Comparison of ENCODE assay signal across 14 mouse cellular contexts in genomic region chr12:49480656-49481055, GRCm38 (mm10).
DNase-seq lines count a peak whose midpoint lies in the region; ATAC-seq and TF ChIP-seq lines count a peak whose summit lies in the region.
"Had no signal": no experiment of that assay in that cellular context is flagged by ENCODE, and none has a peak within 500 bp of the region (broad histone marks: within the 10 kb centered on the region; RNA-seq: fewer than 3 reads in every experiment).

No protein-coding gene starts in this region.

- no peak overlapping the region for H3K4me2 ChIP-seq in midbrain, postnatal 0 days (ENCODE audit: low read depth, low read length, poor library complexity, severe bottlenecking)
- H3K4me2 ChIP-seq in forebrain, embryonic 14.5 days (ENCODE audit: low read length): peak overlapping the region; percentile 47
- peak overlapping the region; percentile 32; the same call in 1 of the 2 replicates for H3K4me2 ChIP-seq in hindbrain, embryonic 15.5 days
- H3K4me2 ChIP-seq in midbrain, embryonic 14.5 days (ENCODE audit: low read length): 0 out of 2 replicates have a peak overlapping the region, but pooled peaks have one; percentile 15
- H3K4me2 ChIP-seq: embryonic facial prominence, embryonic 13.5 days; kidney, embryonic 15.5 days had no signal

- H3K4me1 ChIP-seq in midbrain, embryonic 10.5 days: peaks cover 19% of the 10 kb centered on the region
- no peaks in the 10 kb centered on the region for H3K4me1 ChIP-seq in midbrain, postnatal 0 days (ENCODE audit: insufficient read depth, low read length)
- H3K4me1 ChIP-seq in forebrain, embryonic 14.5 days (ENCODE audit: control insufficient read depth, insufficient read depth, low read length): peaks cover 4% of the 10 kb centered on the region; the same call in 1 of the 2 replicates
- peaks cover 6% of the 10 kb centered on the region; the same call in 1 of the 2 replicates for H3K4me1 ChIP-seq in hindbrain, embryonic 15.5 days (replicated peaks)
- peaks cover 11% of the 10 kb centered on the region for H3K4me1 ChIP-seq in midbrain, embryonic 14.5 days (ENCODE audit: control insufficient read depth, insufficient read depth, low read length)
- H3K4me1 ChIP-seq: embryonic facial prominence, embryonic 13.5 days; kidney, embryonic 15.5 days had no signal

- no peak for DNase-seq in midbrain, embryonic 10.5 days (ENCODE audit: low spot score)
- DNase-seq in midbrain, postnatal 0 days (ENCODE audit: low spot score): no peak
- peak; percentile 92 for DNase-seq in forebrain, embryonic 14.5 days (ENCODE audit: low spot score)
- peak; percentile 48 for DNase-seq in midbrain, embryonic 14.5 days
- DNase-seq in kidney, adult 9 months: no peak
- DNase-seq in ovary, postnatal 36 days (ENCODE audit: low spot score): no peak
- no peak for DNase-seq in spleen, postnatal 14 days (ENCODE audit: low spot score in 2 of 2)
- DNase-seq: gastrocnemius, postnatal 10 days; liver; lung, postnatal 36 days; thymus, adult 18-20 months had no signal

- no peak for TF ChIP-seq CTCF in midbrain, postnatal 0 days (IDR thresholded peaks at IDR 0.05)

- no peaks in the 10 kb centered on the region for H3K36me3 ChIP-seq in midbrain, embryonic 10.5 days
- no peaks in the 10 kb centered on the region for H3K36me3 ChIP-seq in midbrain, postnatal 0 days (ENCODE audit: insufficient read depth, low read length)
- H3K36me3 ChIP-seq in forebrain, embryonic 14.5 days (ENCODE audit: control insufficient read depth, insufficient read depth, low read length): no peaks in the 10 kb centered on the region
- H3K36me3 ChIP-seq in hindbrain, embryonic 15.5 days: no peaks in the 10 kb centered on the region
- H3K36me3 ChIP-seq in midbrain, embryonic 14.5 days (ENCODE audit: control insufficient read depth, insufficient read depth, low read length): no peaks in the 10 kb centered on the region
- H3K36me3 ChIP-seq: embryonic facial prominence, embryonic 13.5 days; kidney, embryonic 15.5 days had no signal

- no peak overlapping the region for H3K9ac ChIP-seq in midbrain, postnatal 0 days (replicated peaks; ENCODE audit: low read length, poor library complexity, severe bottlenecking)
- peak overlapping the region; percentile 54; the same call in 1 of the 2 replicates for H3K9ac ChIP-seq in forebrain, embryonic 14.5 days (ENCODE audit: low read length)
- H3K9ac ChIP-seq in hindbrain, embryonic 15.5 days: no peak overlapping the region
- no peak overlapping the region for H3K9ac ChIP-seq in midbrain, embryonic 14.5 days (replicated peaks; ENCODE audit: low read length)
- H3K9ac ChIP-seq: embryonic facial prominence, embryonic 13.5 days; kidney, embryonic 15.5 days had no signal

- no peak for ATAC-seq in midbrain, postnatal 0 days (ENCODE audit: low FRiP score)
- ATAC-seq in forebrain, embryonic 14.5 days: peak; percentile 80
- no peak for ATAC-seq in hindbrain, embryonic 15.5 days (ENCODE audit: low FRiP score, low read depth)
- ATAC-seq in midbrain, embryonic 14.5 days (ENCODE audit: low FRiP score, low TSS enrichment): no peak

- H3K27me3 ChIP-seq in midbrain, embryonic 10.5 days (ENCODE audit: low read depth, poor library complexity, severe bottlenecking): no peaks in the 10 kb centered on the region
- no peaks in the 10 kb centered on the region for H3K27me3 ChIP-seq in midbrain, postnatal 0 days (ENCODE audit: insufficient read depth, low read length)
- no peaks in the 10 kb centered on the region for H3K27me3 ChIP-seq in forebrain, embryonic 14.5 days (replicated peaks; ENCODE audit: control insufficient read depth, insufficient read depth, low read length)
- H3K27me3 ChIP-seq in hindbrain, embryonic 15.5 days: no peaks in the 10 kb centered on the region
- no peaks in the 10 kb centered on the region for H3K27me3 ChIP-seq in midbrain, embryonic 14.5 days (ENCODE audit: control insufficient read depth, insufficient read depth, low read length)
- H3K27me3 ChIP-seq: embryonic facial prominence, embryonic 13.5 days; kidney, embryonic 15.5 days had no signal

- 70% methylated on average over 3 of the region's 3 CpGs for WGBS in midbrain, embryonic 10.5 days
- 44% methylated on average over 3 of the region's 3 CpGs for WGBS in midbrain, postnatal 0 days
- WGBS in forebrain, embryonic 14.5 days: 3% methylated on average over 3 of the region's 3 CpGs
- WGBS in hindbrain, embryonic 15.5 days: 35% methylated on average over 3 of the region's 3 CpGs
- WGBS in midbrain, embryonic 14.5 days: 46% methylated on average over 3 of the region's 3 CpGs

- H3K4me3 ChIP-seq in midbrain, embryonic 10.5 days: no peak overlapping the region
- H3K4me3 ChIP-seq in midbrain, postnatal 0 days (ENCODE audit: low read depth, low read length): no peak overlapping the region
- 0 out of 2 replicates have a peak overlapping the region, but pooled peaks have one; percentile 4 for H3K4me3 ChIP-seq in forebrain, embryonic 14.5 days (ENCODE audit: low read depth, low read length)
- no peak overlapping the region for H3K4me3 ChIP-seq in hindbrain, embryonic 15.5 days
- H3K4me3 ChIP-seq in midbrain, embryonic 14.5 days (replicated peaks; ENCODE audit: low read depth, low read length): no peak overlapping the region
- H3K4me3 ChIP-seq: embryonic facial prominence, embryonic 13.5 days; kidney, embryonic 15.5 days had no signal

- H3K27ac ChIP-seq in midbrain, embryonic 10.5 days (replicated peaks): peak overlapping the region; percentile 4; the same call in 1 of the 2 replicates
- no peak overlapping the region for H3K27ac ChIP-seq in midbrain, postnatal 0 days (ENCODE audit: low read depth, low read length)
- H3K27ac ChIP-seq in forebrain, embryonic 14.5 days (ENCODE audit: low read depth, low read length): peak overlapping the region; percentile 83
- no peak overlapping the region for H3K27ac ChIP-seq in hindbrain, embryonic 15.5 days (replicated peaks)
- H3K27ac ChIP-seq in midbrain, embryonic 14.5 days (replicated peaks; ENCODE audit: low read depth, low read length): no peak overlapping the region
- H3K27ac ChIP-seq: embryonic facial prominence, embryonic 13.5 days; kidney, embryonic 15.5 days had no signal

- H3K9me3 ChIP-seq in midbrain, embryonic 10.5 days (replicated peaks): no peaks in the 10 kb centered on the region
- H3K9me3 ChIP-seq in midbrain, postnatal 0 days (ENCODE audit: low read length): no peaks in the 10 kb centered on the region
- no peaks in the 10 kb centered on the region for H3K9me3 ChIP-seq in forebrain, embryonic 14.5 days (replicated peaks; ENCODE audit: control insufficient read depth, low read length)
- H3K9me3 ChIP-seq in hindbrain, embryonic 15.5 days: no peaks in the 10 kb centered on the region
- H3K9me3 ChIP-seq in midbrain, embryonic 14.5 days (ENCODE audit: control insufficient read depth, low read length): no peaks in the 10 kb centered on the region
- H3K9me3 ChIP-seq: embryonic facial prominence, embryonic 13.5 days; kidney, embryonic 15.5 days had no signal

Comparison
In these comparisons a context has a peak if more than half of its experiments do, and no peak if none do; other contexts are left out.
1. DNase-seq: peak in forebrain, embryonic 14.5 days (single experiment) and midbrain, embryonic 14.5 days (single experiment); none in midbrain, embryonic 10.5 days (single experiment), midbrain, postnatal 0 days (single experiment), kidney, adult 9 months (single experiment), ovary, postnatal 36 days (single experiment) and spleen, postnatal 14 days (0 of 2).
2. H3K27ac ChIP-seq: peak in midbrain, embryonic 10.5 days (single experiment) and forebrain, embryonic 14.5 days (single experiment); none in midbrain, postnatal 0 days (single experiment), hindbrain, embryonic 15.5 days (single experiment) and midbrain, embryonic 14.5 days (single experiment).